Mouse (Mus musculus) hindbrain, embryonic 16.5 days (tissue): Measurements from ENCODE around the gene Sfxn1. TPM values are rescaled to one million over a fixed set of nuclear protein-coding genes. Genes with fewer than 3 reads are reported as not detected.
A peak's percentile ranks its signal among the peaks of the same experiment; 100 is the strongest.

Experiments used
- ATAC-seq: fragments of 200-750 bp; cut with Nextera tagmentation; 2 replicates; pipeline ENCODE4 v1.8.0; 2017; ENCODE audit warnings: moderate TSS enrichment, moderate library complexity
- H3K27ac ChIP-seq: fragments of 300-500 bp; sonication (generic); 2 replicates; pipeline ENCODE4 v1.5.1; 2014; ENCODE audit warnings: low read depth, mild to moderate bottlenecking, control low read depth, low read length, moderate library complexity
- H3K27me3 ChIP-seq: fragments of 300-500 bp; sonication (generic); replicated peaks from 2 replicates; pipeline ENCODE4 v1.6.1; 2014; ENCODE audit warnings: low read length; ENCODE audit not compliant: control insufficient read depth, insufficient read depth
- H3K36me3 ChIP-seq: fragments of 300-500 bp; sonication (generic); 2 replicates; pipeline ENCODE4 v1.6.1; 2014; ENCODE audit warnings: mild to moderate bottlenecking, low read length, moderate library complexity, mixed read lengths; ENCODE audit not compliant: control insufficient read depth, insufficient read depth
- H3K4me1 ChIP-seq: fragments of 300-500 bp; sonication (generic); 2 replicates; pipeline ENCODE4 v1.6.1; 2014; ENCODE audit warnings: low read depth, low read length; ENCODE audit not compliant: control insufficient read depth, insufficient read depth
- H3K4me2 ChIP-seq: fragments of 300-500 bp; sonication (generic); 2 replicates; pipeline ENCODE4 v1.6.1; 2014; ENCODE audit warnings: mild to moderate bottlenecking, low read length, control low read depth, moderate library complexity
- H3K4me3 ChIP-seq: fragments of 300-500 bp; sonication (generic); 2 replicates; pipeline ENCODE4 v1.5.1; 2014; ENCODE audit warnings: mild to moderate bottlenecking, low read length, control low read depth, moderate library complexity
- H3K9ac ChIP-seq: fragments of 300-500 bp; sonication (generic); 2 replicates; pipeline ENCODE4 v1.6.1; 2014; ENCODE audit warnings: low read depth, mild to moderate bottlenecking, control low read depth, low read length, moderate library complexity
- H3K9me3 ChIP-seq: fragments of 300-500 bp; sonication (generic); 2 replicates; pipeline ENCODE4 v1.6.1; 2014; ENCODE audit warnings: mild to moderate bottlenecking, low read length, moderate library complexity; ENCODE audit not compliant: control insufficient read depth
- WGBS: fragments of 180-500 bp; shearing (Covaris S2); extraction: QIAGEN DNeasy Blood & Tissue Kit; methylation state at CpG from one replicate; pipeline ENCODE4 v1.1.7; 2014; 5-methylcytosine and 5-hydroxymethylcytosine counted together
- polyA plus RNA-seq: library from polyadenylated mRNA; unstranded; fragments of >200 nt; fragmentation: Nextera tagmentation; extraction: Ambion mirVana; gene quantifications from 2 replicates; pipeline ENCODE4 v1.2.1, GENCODE M21; 2015

Sfxn1 gene
- polyA plus RNA-seq, 1 experiment from 2014 or later: 97.0 TPM

GRCm38 (mm10) chr13:54102061-54102460, 30.4 kb downstream of the Sfxn1 start:
- ATAC-seq: no peak
- Histone ChIP-seq H3K9ac (no peak overlapping the region), H3K27ac (no peak overlapping the region), H3K9me3 (no peaks in the 10 kb centered on the region), H3K4me1 (no peaks in the 10 kb centered on the region), H3K27me3 (no peaks in the 10 kb centered on the region), H3K4me2 (no peak overlapping the region), H3K4me3 (no peak overlapping the region), H3K36me3 (peaks cover 9% of the 10 kb centered on the region; the same call in 1 of the 2 replicates)
- WGBS: 97% methylated on average over 3 of the region's 3 CpGs

DNA sequence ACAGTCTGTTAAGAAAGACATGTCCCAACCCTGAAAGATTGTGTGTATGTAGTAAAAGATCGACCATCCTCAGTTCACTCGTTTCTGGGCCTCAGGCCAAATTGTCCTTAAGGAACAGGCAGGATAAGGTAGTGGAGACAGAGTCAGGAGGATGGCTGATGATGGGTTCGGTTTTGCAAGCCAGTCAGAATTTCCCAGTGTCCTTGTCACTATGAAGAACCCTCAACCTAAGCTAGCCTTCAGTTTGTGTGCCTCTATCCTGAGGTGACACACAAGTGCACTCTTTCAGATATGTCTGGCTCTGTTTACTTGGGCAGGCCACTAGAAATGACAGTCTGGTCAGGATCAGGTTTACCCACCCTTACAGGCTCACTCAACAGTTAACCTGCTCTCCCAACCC, 31.6 kb downstream of the Sfxn1 start:
- Histone ChIP-seq H3K4me3 (no peak overlapping the region), H3K9ac (no peak overlapping the region), H3K27me3 (no peaks in the 10 kb centered on the region), H3K9me3 (no peaks in the 10 kb centered on the region), H3K4me2 (no peak overlapping the region), H3K27ac (no peak overlapping the region), H3K36me3 (peaks cover 9% of the 10 kb centered on the region; the same call in 1 of the 2 replicates), H3K4me1 (no peaks in the 10 kb centered on the region)
- ATAC-seq: no peak
- 87% methylated on average over 3 of the region's 3 CpGs for WGBS

- Histone ChIP-seq H3K9ac (no peak overlapping the region), H3K4me3 (no peak overlapping the region), H3K36me3 (peaks cover 9% of the 10 kb centered on the region; the same call in 1 of the 2 replicates), H3K4me1 (no peaks in the 10 kb centered on the region), H3K27me3 (no peaks in the 10 kb centered on the region), H3K4me2 (no peak overlapping the region), H3K27ac (no peak overlapping the region), H3K9me3 (no peaks in the 10 kb centered on the region)
- ATAC-seq: no peak
- WGBS: 89% methylated on average over 10 of the region's 10 CpGs
Measured at GRCm38 (mm10) chr13:54103866-54104265, 32.2 kb downstream of the Sfxn1 start.

GRCm38 (mm10) chr13:54113819-54114550, 42.3 kb downstream of the Sfxn1 start:
- Histone ChIP-seq H3K4me1 (no peaks in the 10 kb centered on the region), H3K27ac (no peak overlapping the region), H3K27me3 (no peaks in the 10 kb centered on the region), H3K36me3 (no peaks in the 10 kb centered on the region), H3K4me2 (no peak overlapping the region), H3K9me3 (peaks cover 4% of the 10 kb centered on the region; the same call in 1 of the 2 replicates), H3K4me3 (no peak overlapping the region), H3K9ac (no peak overlapping the region)
- peak; percentile 86 for ATAC-seq
- 53% methylated on average over 11 of the region's 11 CpGs for WGBS

DNA sequence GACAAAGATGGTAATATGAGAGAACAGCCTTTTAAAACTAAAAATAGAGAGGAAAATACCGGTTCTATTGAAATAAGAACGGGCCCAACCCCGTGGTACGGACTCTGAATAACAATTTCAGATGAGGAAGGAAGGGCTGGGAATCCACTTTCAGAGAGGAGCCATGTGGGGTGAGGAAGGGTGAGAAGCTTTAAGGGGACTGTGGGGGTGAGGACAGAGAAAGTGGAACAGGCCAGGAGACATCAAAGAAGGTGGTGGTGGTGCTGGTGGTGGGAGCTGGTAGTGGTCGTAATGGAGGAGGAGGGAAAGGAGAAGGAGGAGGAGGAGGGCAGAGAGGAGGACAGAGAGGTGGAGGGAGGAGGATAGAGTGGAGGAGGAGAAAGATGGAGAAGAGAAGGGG, 43.3 kb downstream of the Sfxn1 start:
- Histone ChIP-seq H3K4me2 (no peak overlapping the region), H3K9ac (no peak overlapping the region), H3K4me1 (no peaks in the 10 kb centered on the region), H3K36me3 (no peaks in the 10 kb centered on the region), H3K27ac (no peak overlapping the region), H3K4me3 (no peak overlapping the region), H3K9me3 (peaks cover 4% of the 10 kb centered on the region; the same call in 1 of the 2 replicates), H3K27me3 (no peaks in the 10 kb centered on the region)
- no peak for ATAC-seq
- WGBS: 77% methylated on average over 5 of the region's 5 CpGs

DNA sequence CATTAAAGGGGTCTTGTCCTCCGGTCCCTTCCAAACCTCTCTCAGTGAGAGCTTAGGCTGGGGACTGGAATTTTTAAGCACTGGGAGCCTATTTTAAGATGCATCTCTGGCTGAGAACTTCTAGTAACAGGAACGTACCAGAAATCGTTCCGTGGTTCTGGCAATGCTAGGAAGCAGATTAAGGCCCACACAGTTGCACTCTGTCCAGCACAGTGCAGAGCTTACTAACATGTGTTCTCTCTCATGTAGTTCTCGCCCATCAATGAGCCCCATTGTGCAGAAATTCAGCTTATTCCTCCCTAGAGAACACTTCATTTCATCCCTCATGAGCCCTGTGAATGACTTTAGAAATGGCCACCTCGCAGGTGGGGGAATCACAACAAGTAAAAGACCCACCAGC, 44.1 kb downstream of the Sfxn1 start:
- ATAC-seq: no peak
- H3K4me3 ChIP-seq: no peak overlapping the region
- no peak overlapping the region for H3K4me2 ChIP-seq
- H3K9me3 ChIP-seq: peaks cover 4% of the 10 kb centered on the region; the same call in 1 of the 2 replicates
- 85% methylated on average over 6 of the region's 6 CpGs for WGBS
- H3K9ac ChIP-seq: no peak overlapping the region
- no peak overlapping the region for H3K27ac ChIP-seq
- H3K36me3 ChIP-seq: no peaks in the 10 kb centered on the region
- no peaks in the 10 kb centered on the region for H3K27me3 ChIP-seq
- H3K4me1 ChIP-seq: no peaks in the 10 kb centered on the region

DNA sequence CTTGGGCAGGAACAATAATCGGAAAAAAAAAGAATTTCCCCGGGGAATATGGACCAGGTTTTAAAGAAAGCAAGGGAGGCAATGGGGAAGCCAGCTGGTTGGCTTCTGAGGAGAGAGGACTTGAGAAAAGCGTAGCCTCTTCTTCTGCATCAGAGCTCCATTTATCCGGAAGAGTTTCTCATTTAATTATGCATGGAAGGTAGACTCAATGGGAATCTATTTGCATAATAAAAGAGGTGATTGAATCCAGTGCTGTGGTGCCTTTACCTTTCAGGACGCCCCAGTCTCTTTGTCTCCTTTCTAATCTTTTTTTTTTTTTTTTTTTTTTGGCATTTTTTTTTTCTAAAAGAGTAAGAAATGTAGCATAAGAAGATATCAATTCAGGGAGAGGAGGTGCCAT, 46.7 kb downstream of the Sfxn1 start:
- no peaks in the 10 kb centered on the region for H3K4me1 ChIP-seq
- ATAC-seq: peak; percentile 17; the same call in 1 of the 2 replicates
- no peak overlapping the region for H3K27ac ChIP-seq
- H3K4me2 ChIP-seq: no peak overlapping the region
- WGBS: 15% methylated on average over 5 of the region's 5 CpGs
- H3K36me3 ChIP-seq: no peaks in the 10 kb centered on the region
- H3K9me3 ChIP-seq: peaks cover 4% of the 10 kb centered on the region; the same call in 1 of the 2 replicates
- H3K4me3 ChIP-seq: no peak overlapping the region
- no peaks in the 10 kb centered on the region for H3K27me3 ChIP-seq
- H3K9ac ChIP-seq: no peak overlapping the region

DNA sequence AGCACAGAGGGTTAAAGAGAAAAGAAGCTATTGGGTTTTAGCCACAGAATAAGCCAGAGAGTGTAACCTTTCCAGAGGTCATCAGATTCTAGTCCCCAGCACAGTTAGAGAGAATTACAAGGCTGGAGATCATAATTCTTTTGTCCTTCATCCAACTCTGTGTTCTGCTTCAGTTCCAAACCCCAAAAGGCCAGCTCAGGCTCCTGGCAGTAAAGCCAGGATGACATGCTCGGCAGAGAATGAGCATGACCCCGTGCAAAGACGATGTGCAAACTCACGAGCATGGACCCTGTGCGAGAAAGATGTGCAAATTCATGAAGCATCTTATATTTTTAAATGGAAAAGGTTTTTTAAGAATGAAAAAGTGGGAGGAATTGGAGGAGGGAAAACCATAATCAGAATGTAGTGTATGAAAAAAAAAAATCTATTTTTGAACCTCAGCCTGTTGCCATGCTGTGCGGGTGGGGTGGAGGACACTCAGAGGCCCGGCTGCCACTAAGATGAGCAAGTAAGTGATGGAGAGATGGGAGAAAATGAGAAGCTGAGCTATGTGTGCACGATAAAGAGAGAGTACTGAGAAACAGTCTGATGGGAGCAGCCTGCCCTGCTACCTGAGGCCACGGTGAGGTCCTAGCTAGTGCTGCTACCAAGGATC, 66.2 kb downstream of the Sfxn1 start:
- Histone ChIP-seq H3K9me3 (no peaks in the 10 kb centered on the region), H3K36me3 (no peaks in the 10 kb centered on the region), H3K4me2 (no peak overlapping the region), H3K4me1 (no peaks in the 10 kb centered on the region), H3K27me3 (no peaks in the 10 kb centered on the region), H3K4me3 (no peak overlapping the region), H3K9ac (no peak overlapping the region), H3K27ac (no peak overlapping the region)
- 77% methylated on average over 9 of the region's 9 CpGs for WGBS
- ATAC-seq: no peak

DNA sequence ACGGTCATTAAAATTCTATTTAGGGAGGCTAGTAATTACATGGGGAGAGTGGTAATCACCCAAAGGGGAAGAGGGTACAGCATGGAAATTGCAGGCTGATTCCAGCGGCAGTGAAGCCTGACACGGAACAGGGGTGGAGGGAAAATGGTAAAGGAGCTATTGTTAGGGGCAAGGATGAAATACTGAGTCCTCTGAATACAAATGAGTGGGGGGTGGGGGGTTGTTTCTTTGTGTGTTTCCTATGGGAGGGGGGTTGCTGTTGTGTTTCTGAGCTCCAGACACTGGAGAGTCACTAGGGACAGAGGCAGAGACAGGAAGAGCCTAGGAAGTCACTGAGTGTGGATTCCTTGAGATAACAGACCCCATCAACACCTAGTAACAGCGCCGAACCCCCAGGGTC, 72.1 kb downstream of the Sfxn1 start:
- Histone ChIP-seq H3K4me2 (no peak overlapping the region), H3K36me3 (no peaks in the 10 kb centered on the region), H3K27me3 (no peaks in the 10 kb centered on the region), H3K27ac (no peak overlapping the region), H3K9me3 (no peaks in the 10 kb centered on the region), H3K4me1 (peaks cover 7% of the 10 kb centered on the region), H3K9ac (no peak overlapping the region), H3K4me3 (no peak overlapping the region)
- ATAC-seq: peak; percentile 34
- 21% methylated on average over 5 of the region's 5 CpGs for WGBS
